Mouse (Mus musculus) erythroid progenitor cell, adult 5-6 weeks (primary cell): Measurements from ENCODE around the gene Cdan1. TPM values are rescaled to one million over a fixed set of nuclear protein-coding genes. Genes with fewer than 3 reads are reported as not detected.
"Not testable (repeated sequence)": the region's sequence is repeated elsewhere in the genome, so short reads cannot be mapped to it uniquely, and the experiment has no call there.

Source experiments
- ATAC-seq: replicated peaks from 2 replicates; pipeline ENCODE4 v1.8.0; 2016; ENCODE audit warnings: moderate number of reproducible peaks, mild to moderate bottlenecking, moderate TSS enrichment, inconsistent platforms; ENCODE audit not compliant: poor library complexity, low FRiP score, severe bottlenecking
- total RNA-seq, 2 experiments: library from RNA; stranded (forward) in 1 of 2; stranded (reverse) in 1 of 2; fragments of 150-400 nt in 1 of 2; fragments of 186-747, 209-891 nt in 1 of 2; gene quantifications; 2 replicates each; pipeline versions ENCODE4 v1.2.3 to v1.2.4; 2015 to 2017; ENCODE audit warnings: low replicate concordance in 2 of 2

The Cdan1 gene
- total RNA-seq, 2 experiments from 2014 or later = 68.7 to 76.3 TPM

- ATAC-seq = not testable (repeated sequence)
Measured at GRCm38 (mm10) chr2:120681151-120681550, 168.8 kb downstream of the Cdan1 start.

GRCm38 (mm10) chr2:120670253-120670652 is 179.7 kb downstream of the Cdan1 start:
- no peak for ATAC-seq

DNA sequence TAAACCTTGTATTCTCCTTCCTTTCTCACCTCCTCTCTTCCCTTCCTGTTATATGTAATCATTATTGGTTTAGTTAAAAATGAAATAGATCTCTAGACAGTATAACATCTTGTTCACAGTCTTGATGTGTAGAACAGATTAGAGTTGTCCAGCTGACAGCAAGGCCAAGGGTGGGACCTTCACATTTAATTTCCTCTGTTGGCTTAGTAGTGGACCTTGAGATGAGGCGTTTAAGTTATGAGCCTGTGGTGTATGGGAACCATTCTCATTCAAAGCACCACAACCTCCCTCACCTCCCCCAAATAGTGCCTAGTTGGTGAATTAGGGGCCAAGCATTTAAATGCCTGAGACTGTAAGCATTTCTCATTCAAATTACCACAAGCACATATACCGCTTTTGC is 182.5 kb downstream of the Cdan1 start:
- ATAC-seq = no peak

Other genes with a start within 250 kb of the Cdan1 start
- gene Haus2, start 240.7 kb downstream of the Cdan1 start, total RNA-seq (2015; ENCODE audit: low replicate concordance) = 2.5 and 16.9 TPM in 2 replicates
- gene Haus2, start 240.7 kb downstream of the Cdan1 start, total RNA-seq (2017; ENCODE audit: low replicate concordance) = 8.4 and 11.9 TPM in 2 replicates
- gene Lrrc57, start 240.6 kb downstream of the Cdan1 start, total RNA-seq (2015; ENCODE audit: low replicate concordance) = 10.5 and 33.9 TPM in 2 replicates
- 12.3 and 30.9 TPM in 2 replicates for gene Lrrc57, start 240.6 kb downstream of the Cdan1 start, total RNA-seq (2017; ENCODE audit: low replicate concordance)
- gene Stard9, start 221.0 kb downstream of the Cdan1 start, total RNA-seq (2015; ENCODE audit: low replicate concordance) = 3.2 and 3.8 TPM in 2 replicates
- gene Stard9, start 221.0 kb downstream of the Cdan1 start, total RNA-seq (2017; ENCODE audit: low replicate concordance) = 1.5 and 1.7 TPM in 2 replicates
- gene Ttbk2, start 476 bp upstream of the Cdan1 start, total RNA-seq (2015; ENCODE audit: low replicate concordance) = 0.72 and 1.7 TPM in 2 replicates
- gene Ttbk2, start 476 bp upstream of the Cdan1 start, total RNA-seq (2017; ENCODE audit: low replicate concordance) = 2.4 and 3.0 TPM in 2 replicates
- 14.4 and 32.3 TPM in 2 replicates for gene Ubr1, start 120.6 kb upstream of the Cdan1 start, total RNA-seq (2015; ENCODE audit: low replicate concordance)
- gene Ubr1, start 120.6 kb upstream of the Cdan1 start, total RNA-seq (2017; ENCODE audit: low replicate concordance) = 25.4 and 53.9 TPM in 2 replicates
- gene Tmem62, start 126.9 kb upstream of the Cdan1 start, total RNA-seq (2015; ENCODE audit: low replicate concordance) = 3.2 and 5.0 TPM in 2 replicates
- 3.7 and 8.4 TPM in 2 replicates for gene Tmem62, start 126.9 kb upstream of the Cdan1 start, total RNA-seq (2017; ENCODE audit: low replicate concordance)
- 117 and 123 TPM in 2 replicates for gene Ccndbp1, start 158.3 kb upstream of the Cdan1 start, total RNA-seq (2015; ENCODE audit: low replicate concordance)
- gene Ccndbp1, start 158.3 kb upstream of the Cdan1 start, total RNA-seq (2017; ENCODE audit: low replicate concordance) = 86.5 and 101 TPM in 2 replicates
- gene Epb42, start 186.9 kb upstream of the Cdan1 start, total RNA-seq (2015; ENCODE audit: low replicate concordance) = 853 and 981 TPM in 2 replicates
- gene Epb42, start 186.9 kb upstream of the Cdan1 start, total RNA-seq (2017; ENCODE audit: low replicate concordance) = 806 and 856 TPM in 2 replicates
- not detected in 2 replicates for gene Tgm5, start 235.7 kb upstream of the Cdan1 start, total RNA-seq (2015; ENCODE audit: low replicate concordance)
- gene Tgm5, start 235.7 kb upstream of the Cdan1 start, total RNA-seq (2017; ENCODE audit: low replicate concordance) = not detected in 2 replicates